Mouse (Mus musculus): ENCODE results near the gene Cntn5. TPM values are rescaled to one million over a fixed set of nuclear protein-coding genes. Genes with fewer than 3 reads are reported as not detected.

Cntn5 gene
- polyA plus RNA-seq, 1 experiment, result not detected

GRCm38 (mm10) chr9:9937444-9938436, 966.8 kb downstream of the Cntn5 start:
- TF ChIP-seq CTCF (IDR thresholded peaks at IDR 0.05; ENCODE audit: borderline replicate concordance, insufficient read depth, low read length) (no peak), POLR2A (IDR thresholded peaks at IDR 0.05; ENCODE audit: low read depth, low read length) (no peak)
- H3K27ac ChIP-seq (ENCODE audit: insufficient read depth, low read length), result no peak overlapping the region
- no peak overlapping the region for H3K4me3 ChIP-seq (ENCODE audit: insufficient read depth, low read length)
- H3K4me1 ChIP-seq (ENCODE audit: control insufficient read depth, insufficient read depth, low read length), result no peaks in the 10 kb centered on the region

- TF ChIP-seq POLR2A (IDR thresholded peaks at IDR 0.05; ENCODE audit: low read depth, low read length) (no peak), CTCF (IDR thresholded peaks at IDR 0.05; ENCODE audit: borderline replicate concordance, insufficient read depth, low read length) (no peak)
- no peaks in the 10 kb centered on the region for H3K4me1 ChIP-seq (ENCODE audit: control insufficient read depth, insufficient read depth, low read length)
- H3K4me3 ChIP-seq (ENCODE audit: insufficient read depth, low read length), result no peak overlapping the region
- no peak overlapping the region for H3K27ac ChIP-seq (ENCODE audit: insufficient read depth, low read length)
These were observed 984.0 kb downstream of the Cntn5 start for GRCm38 (mm10) chr9:9920580-9920979.

GRCm38 (mm10) chr9:9899070-9899469, 1005.5 kb downstream of the Cntn5 start:
- Histone ChIP-seq H3K4me3 (ENCODE audit: insufficient read depth, low read length) (no peak overlapping the region), H3K27ac (ENCODE audit: insufficient read depth, low read length) (no peak overlapping the region), H3K4me1 (ENCODE audit: control insufficient read depth, insufficient read depth, low read length) (no peaks in the 10 kb centered on the region)
- TF ChIP-seq POLR2A (IDR thresholded peaks at IDR 0.05; ENCODE audit: low read depth, low read length) (no peak), CTCF (IDR thresholded peaks at IDR 0.05; ENCODE audit: borderline replicate concordance, insufficient read depth, low read length) (no peak)

DNA sequence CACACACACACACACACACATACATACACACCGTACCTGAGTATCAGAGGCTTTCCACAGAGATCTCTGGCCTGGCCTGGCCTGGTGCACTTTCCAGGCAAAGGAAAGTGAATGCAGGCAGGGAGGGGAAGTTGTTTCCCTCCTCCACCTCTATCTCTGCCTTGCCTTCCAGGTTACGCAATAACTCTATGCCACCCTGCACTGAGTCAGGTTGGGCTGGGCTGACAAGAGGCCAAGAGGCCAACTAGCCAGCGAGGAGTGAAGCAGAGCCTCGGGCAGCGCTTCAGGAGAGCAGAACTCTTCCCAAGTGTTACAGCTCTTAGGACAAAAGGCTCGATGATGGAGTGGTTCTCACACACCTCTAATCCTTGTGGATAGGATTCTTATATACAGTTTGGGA, 1018.4 kb downstream of the Cntn5 start:
- Histone ChIP-seq H3K4me1 (ENCODE audit: control insufficient read depth, insufficient read depth, low read length) (no peaks in the 10 kb centered on the region), H3K4me3 (ENCODE audit: insufficient read depth, low read length) (no peak overlapping the region), H3K27ac (ENCODE audit: insufficient read depth, low read length) (no peak overlapping the region)
- TF ChIP-seq POLR2A (IDR thresholded peaks at IDR 0.05; ENCODE audit: low read depth, low read length), result no peak
- TF ChIP-seq CTCF (IDR thresholded peaks at IDR 0.05; ENCODE audit: borderline replicate concordance, insufficient read depth, low read length), result no peak

DNA sequence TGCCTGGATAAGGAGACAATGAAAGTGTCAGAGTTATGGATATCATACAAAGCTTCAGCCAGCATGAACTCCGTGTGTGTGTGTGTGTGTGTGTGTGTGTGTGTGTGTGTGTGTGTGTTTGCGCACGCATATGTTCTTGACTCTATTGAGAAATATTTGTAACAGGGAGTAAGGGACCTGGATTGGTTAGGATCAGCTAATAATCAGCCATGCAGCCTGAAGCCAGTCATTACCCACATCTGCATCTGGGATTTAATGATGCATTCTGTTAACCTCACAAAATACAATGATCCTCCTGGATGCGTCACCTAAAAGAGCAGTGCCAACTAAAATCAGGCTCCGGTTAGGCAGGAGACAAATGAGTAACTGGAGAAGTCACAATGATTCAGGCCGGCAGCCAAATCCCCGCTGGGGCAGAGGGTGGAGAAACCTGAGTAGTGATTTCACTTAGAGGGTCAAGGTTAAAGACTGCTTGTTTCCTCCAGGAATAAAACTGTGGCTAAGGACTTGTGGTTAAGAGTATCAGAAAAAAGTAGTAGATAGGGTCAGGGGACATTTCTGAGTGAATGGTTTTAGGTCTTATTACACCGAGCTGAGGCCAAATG, 1021.7 kb downstream of the Cntn5 start:
- no peaks in the 10 kb centered on the region for H3K4me1 ChIP-seq (ENCODE audit: control insufficient read depth, insufficient read depth, low read length)
- H3K27ac ChIP-seq (ENCODE audit: insufficient read depth, low read length), result no peak overlapping the region
- TF ChIP-seq POLR2A (IDR thresholded peaks at IDR 0.05; ENCODE audit: low read depth, low read length) (no peak), CTCF (IDR thresholded peaks at IDR 0.05; ENCODE audit: borderline replicate concordance, insufficient read depth, low read length) (no peak)
- no peak overlapping the region for H3K4me3 ChIP-seq (ENCODE audit: insufficient read depth, low read length)

DNA sequence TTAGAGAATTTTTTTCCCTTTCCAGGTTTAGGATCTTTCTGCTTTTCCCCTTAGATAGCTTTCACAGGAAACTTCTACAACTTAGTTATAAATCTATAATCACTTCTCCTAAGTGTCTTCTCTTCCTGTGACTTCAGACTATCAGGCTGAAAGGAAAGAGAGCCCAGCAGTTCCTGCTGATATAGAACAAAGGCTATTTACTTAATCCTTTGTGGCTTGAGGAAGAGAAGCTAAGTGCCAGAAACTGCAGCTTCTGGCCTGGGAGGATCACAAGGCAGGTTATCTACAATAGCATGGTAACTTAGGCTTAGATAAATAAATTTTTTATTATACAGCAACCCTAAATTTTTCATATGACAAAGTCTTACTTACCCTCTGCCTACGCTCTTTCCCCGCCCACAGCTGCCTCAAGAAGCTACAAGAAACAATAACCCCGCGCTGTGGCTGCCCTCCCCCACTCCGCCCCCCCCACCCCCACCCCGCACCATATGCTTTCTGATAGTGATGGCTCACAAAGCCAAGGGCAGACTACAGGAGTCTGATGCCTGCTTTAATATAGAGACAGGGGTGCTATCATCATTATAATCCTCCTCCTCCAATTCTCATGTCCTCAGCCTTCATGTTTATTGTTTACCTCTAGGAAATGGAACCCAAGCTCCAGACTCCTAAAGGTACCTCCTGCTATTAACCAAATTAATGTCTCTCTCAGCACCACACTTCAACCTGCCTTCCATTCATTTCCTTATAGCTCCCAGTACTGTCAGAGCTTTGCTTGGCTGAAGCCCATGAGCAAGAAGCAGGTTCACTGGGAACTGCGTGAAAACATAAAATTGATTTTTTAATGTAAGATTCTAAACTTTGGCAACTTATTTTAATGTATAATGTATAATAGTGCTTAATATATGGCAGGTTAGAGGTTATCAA, 1032.2 kb downstream of the Cntn5 start:
- no peak for TF ChIP-seq POLR2A (IDR thresholded peaks at IDR 0.05; ENCODE audit: low read depth, low read length)
- TF ChIP-seq CTCF (IDR thresholded peaks at IDR 0.05; ENCODE audit: borderline replicate concordance, insufficient read depth, low read length), result no peak
- Histone ChIP-seq H3K27ac (ENCODE audit: insufficient read depth, low read length) (no peak overlapping the region), H3K4me1 (ENCODE audit: control insufficient read depth, insufficient read depth, low read length) (no peaks in the 10 kb centered on the region), H3K4me3 (ENCODE audit: insufficient read depth, low read length) (no peak overlapping the region)

- no peak overlapping the region for H3K4me3 ChIP-seq (ENCODE audit: insufficient read depth, low read length)
- TF ChIP-seq POLR2A (IDR thresholded peaks at IDR 0.05; ENCODE audit: low read depth, low read length) (no peak), CTCF (IDR thresholded peaks at IDR 0.05; ENCODE audit: borderline replicate concordance, insufficient read depth, low read length) (no peak)
- H3K4me1 ChIP-seq (ENCODE audit: control insufficient read depth, insufficient read depth, low read length), result no peaks in the 10 kb centered on the region
- no peak overlapping the region for H3K27ac ChIP-seq (ENCODE audit: insufficient read depth, low read length)
These were observed 1043.9 kb downstream of the Cntn5 start for GRCm38 (mm10) chr9:9860631-9861030.

GRCm38 (mm10) chr9:9859323-9859722, 1045.3 kb downstream of the Cntn5 start:
- Histone ChIP-seq H3K4me1 (ENCODE audit: control insufficient read depth, insufficient read depth, low read length) (no peaks in the 10 kb centered on the region), H3K4me3 (ENCODE audit: insufficient read depth, low read length) (no peak overlapping the region), H3K27ac (ENCODE audit: insufficient read depth, low read length) (no peak overlapping the region)
- TF ChIP-seq CTCF (IDR thresholded peaks at IDR 0.05; ENCODE audit: borderline replicate concordance, insufficient read depth, low read length) (no peak), POLR2A (IDR thresholded peaks at IDR 0.05; ENCODE audit: low read depth, low read length) (no peak)

DNA sequence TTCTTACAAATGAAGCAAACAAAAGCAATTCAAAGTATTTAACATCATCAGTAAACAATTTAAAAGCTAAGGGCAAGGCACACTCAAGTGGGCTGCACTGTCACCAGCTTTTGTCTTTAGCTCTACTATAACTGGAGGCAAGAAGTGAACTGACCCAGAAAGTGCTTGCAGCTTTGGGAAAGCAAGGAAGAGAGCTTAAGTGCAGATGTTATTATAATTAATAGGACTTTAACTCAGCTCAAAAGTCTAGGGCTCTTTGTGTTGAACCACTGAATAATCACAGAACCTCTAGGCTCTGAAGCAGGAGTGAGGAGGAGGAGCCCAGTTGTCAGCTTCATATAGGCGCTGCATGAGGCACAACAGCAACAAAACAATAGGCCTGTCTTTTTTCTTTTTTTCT, 1049.8 kb downstream of the Cntn5 start:
- Histone ChIP-seq H3K4me1 (ENCODE audit: control insufficient read depth, insufficient read depth, low read length) (no peaks in the 10 kb centered on the region), H3K4me3 (ENCODE audit: insufficient read depth, low read length) (no peak overlapping the region), H3K27ac (ENCODE audit: insufficient read depth, low read length) (no peak overlapping the region)
- TF ChIP-seq CTCF (IDR thresholded peaks at IDR 0.05; ENCODE audit: borderline replicate concordance, insufficient read depth, low read length), result no peak
- no peak for TF ChIP-seq POLR2A (IDR thresholded peaks at IDR 0.05; ENCODE audit: low read depth, low read length)
